Mouse (Mus musculus) midbrain, embryonic 16.5 days (tissue): ENCODE measurements around the gene Pdzk1ip1. TPM values are rescaled to one million over a fixed set of nuclear protein-coding genes. Genes with fewer than 3 reads are reported as not detected.

Experiments
- ATAC-seq: fragments of 200-750 bp; cut with Nextera tagmentation; 2 replicates; pipeline ENCODE4 v1.8.0; 2017; ENCODE audit warnings: moderate TSS enrichment
- H3K27ac ChIP-seq: fragments of 300-500 bp; sonication (generic); 2 replicates; pipeline ENCODE4 v1.5.1; 2014; ENCODE audit warnings: mild to moderate bottlenecking, low read length, mixed read lengths
- H3K27me3 ChIP-seq: fragments of 300-500 bp; sonication (generic); 2 replicates; pipeline ENCODE4 v1.6.1; 2014; ENCODE audit warnings: low read depth, low read length, mixed read lengths; ENCODE audit not compliant: control insufficient read depth, insufficient read depth
- H3K36me3 ChIP-seq: fragments of 300-500 bp; sonication (generic); 2 replicates; pipeline ENCODE4 v1.6.1; 2014; ENCODE audit warnings: mild to moderate bottlenecking, low read length, moderate library complexity, mixed read lengths; ENCODE audit not compliant: control insufficient read depth, insufficient read depth
- H3K4me1 ChIP-seq: fragments of 300-500 bp; sonication (generic); 2 replicates; pipeline ENCODE4 v1.6.1; 2014; ENCODE audit warnings: mild to moderate bottlenecking, low read length, mixed read lengths; ENCODE audit not compliant: control insufficient read depth, insufficient read depth
- H3K4me2 ChIP-seq: fragments of 300-500 bp; sonication (generic); 2 replicates; pipeline ENCODE4 v1.6.1; 2014; ENCODE audit warnings: mild to moderate bottlenecking, low read length, mixed read lengths
- H3K4me3 ChIP-seq: fragments of 300-500 bp; sonication (generic); 2 replicates; pipeline ENCODE4 v1.5.1; 2014; ENCODE audit warnings: low read depth, mild to moderate bottlenecking, low read length, moderate library complexity, mixed read lengths
- H3K9ac ChIP-seq: fragments of 300-500 bp; sonication (generic); 2 replicates; pipeline ENCODE4 v1.6.1; 2014; ENCODE audit warnings: low read depth, low read length, mixed read lengths
- H3K9me3 ChIP-seq: fragments of 300-500 bp; sonication (generic); replicated peaks from 2 replicates; pipeline ENCODE4 v1.6.1; 2014; ENCODE audit warnings: mild to moderate bottlenecking, low read length, mixed read lengths; ENCODE audit not compliant: control insufficient read depth, poor library complexity, severe bottlenecking
- WGBS: fragments of 180-500 bp; shearing (Covaris S2); extraction: QIAGEN DNeasy Blood & Tissue Kit; methylation state at CpG from one replicate; pipeline ENCODE4 v1.1.7; 2014; 5-methylcytosine and 5-hydroxymethylcytosine counted together
- polyA plus RNA-seq: library from polyadenylated mRNA; unstranded; fragments of >200 nt; fragmentation: Nextera tagmentation; extraction: Ambion mirVana; gene quantifications from 2 replicates; pipeline ENCODE4 v1.2.1, GENCODE M21; 2015

The Pdzk1ip1 gene
- polyA plus RNA-seq: 2.0 and 2.3 TPM in 2 replicates

DNA sequence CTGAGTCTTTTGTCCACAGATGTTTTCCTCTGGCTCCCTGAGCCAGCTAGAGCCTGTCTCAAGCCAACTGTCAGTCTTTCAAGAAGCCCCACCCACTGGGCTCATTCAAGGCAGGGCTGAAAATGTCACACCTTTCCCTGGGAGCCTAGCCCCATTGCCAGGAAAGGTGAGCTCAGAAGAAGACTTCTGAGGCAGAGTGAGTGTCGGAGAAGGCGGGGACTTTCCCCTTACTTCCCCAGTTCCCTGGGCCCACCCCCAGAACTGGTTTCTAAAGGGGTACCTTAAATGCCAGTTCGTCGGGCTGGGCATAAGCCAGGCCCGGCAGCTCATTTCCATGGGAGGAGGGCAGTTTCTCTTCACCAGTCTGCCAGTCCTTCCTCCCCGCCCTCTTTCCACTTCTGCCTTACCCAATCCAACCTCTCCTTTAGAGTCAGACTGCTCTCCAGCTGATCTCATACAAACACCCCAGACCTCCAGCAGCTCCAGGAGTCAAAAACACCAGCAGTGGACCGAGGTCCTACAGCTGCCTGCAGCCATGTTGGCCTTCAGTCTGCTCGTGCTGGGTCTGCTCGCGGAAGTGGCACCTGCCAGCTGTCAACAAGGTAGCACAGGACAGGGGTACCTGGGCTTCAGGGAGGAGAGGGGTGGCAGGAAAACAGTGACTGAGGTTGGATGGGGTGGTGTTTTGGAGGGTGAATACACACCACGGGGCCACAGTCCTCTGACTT is at the start of gene Pdzk1ip1:
Pdzk1ip1 (plus strand) TSS at position 98 of the 728 bp plus-strand sequence.
- no peak within 1 kb of the TSS for H3K27ac ChIP-seq
- 0 out of 2 replicates have a peak within 1 kb of the TSS, but pooled peaks have one; percentile 8 for H3K4me2 ChIP-seq
- peaks cover 12% of the 10 kb centered on the region for H3K27me3 ChIP-seq
- no peaks in the 10 kb centered on the region for H3K36me3 ChIP-seq
- no peak within 1 kb of the TSS for H3K9ac ChIP-seq
- no peak within 1 kb of the TSS for H3K4me3 ChIP-seq
- WGBS: 20% methylated on average over 11 of the region's 11 CpGs
- no peak for ATAC-seq
- H3K9me3 ChIP-seq: no peaks in the 10 kb centered on the region
- no peaks in the 10 kb centered on the region for H3K4me1 ChIP-seq

DNA sequence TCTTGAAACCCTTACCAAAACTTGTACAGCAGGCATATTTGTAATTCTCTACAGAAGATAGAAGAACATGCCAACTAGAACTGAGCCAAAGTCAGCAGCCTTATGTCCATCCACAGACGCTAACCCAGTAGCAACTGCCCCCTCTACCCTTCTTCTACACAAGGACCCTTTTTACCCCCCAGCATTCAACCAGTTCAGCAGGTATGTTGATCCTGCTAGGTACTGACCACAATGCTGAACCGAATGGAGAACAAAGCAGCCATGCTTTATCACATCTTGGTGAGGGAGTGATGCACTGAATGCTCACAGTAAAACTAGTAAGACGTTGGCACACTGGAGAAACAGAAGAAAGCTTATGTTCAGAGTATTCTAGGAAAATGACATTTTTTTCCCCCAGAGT is 42.9 kb upstream of the Pdzk1ip1 start:
- Histone ChIP-seq H3K36me3 (no peaks in the 10 kb centered on the region), H3K4me2 (no peak overlapping the region), H3K27ac (no peak overlapping the region), H3K27me3 (peaks cover 11% of the 10 kb centered on the region), H3K9me3 (no peaks in the 10 kb centered on the region), H3K4me3 (no peak overlapping the region), H3K9ac (no peak overlapping the region), H3K4me1 (no peaks in the 10 kb centered on the region)
- 81% methylated on average over 3 of the region's 3 CpGs for WGBS
- no peak for ATAC-seq

DNA sequence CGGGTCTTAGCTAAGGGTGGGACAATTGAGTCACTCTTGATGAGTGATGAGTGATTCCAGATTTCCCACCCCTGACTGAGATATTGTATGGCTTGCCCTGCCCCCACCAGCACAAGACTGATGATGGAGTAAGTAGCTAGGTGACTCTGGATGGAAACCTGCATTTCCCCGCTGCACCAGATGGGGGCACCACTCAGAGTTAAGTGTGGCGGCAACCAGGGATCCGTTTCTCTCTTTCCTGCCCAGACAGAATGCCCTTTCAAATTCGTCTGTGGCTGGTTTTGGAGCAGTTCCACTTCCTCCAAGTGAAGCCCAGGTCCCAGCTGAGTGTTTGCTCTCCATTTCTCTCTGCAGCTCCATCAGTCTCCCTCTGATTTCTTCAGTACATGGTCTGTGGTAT is 40.8 kb upstream of the Pdzk1ip1 start:
- Histone ChIP-seq H3K36me3 (no peaks in the 10 kb centered on the region), H3K4me2 (no peak overlapping the region), H3K4me1 (peaks cover 5% of the 10 kb centered on the region), H3K27me3 (peaks cover 28% of the 10 kb centered on the region), H3K4me3 (no peak overlapping the region), H3K9me3 (no peaks in the 10 kb centered on the region), H3K27ac (no peak overlapping the region), H3K9ac (no peak overlapping the region)
- no peak for ATAC-seq
- WGBS: 4% methylated on average over 5 of the region's 5 CpGs

DNA sequence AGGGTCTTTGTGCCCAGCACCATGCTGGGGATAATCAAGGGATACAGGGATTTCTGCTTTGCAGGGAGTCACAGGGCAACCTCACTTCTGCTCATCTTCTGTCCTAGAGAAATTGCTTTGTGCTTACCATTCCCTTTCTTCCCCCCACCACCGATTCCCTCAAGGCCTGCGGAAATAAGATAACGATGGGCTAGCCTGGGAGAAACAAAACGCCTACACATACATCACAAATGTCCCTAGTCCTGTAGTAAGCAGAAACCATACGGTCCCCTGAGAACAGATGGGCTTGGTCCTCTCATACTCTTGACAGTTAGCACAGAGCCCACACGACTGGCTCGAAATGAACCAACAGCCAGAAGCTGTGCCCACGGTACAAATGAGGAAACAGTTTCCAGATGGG is 40.3 kb upstream of the Pdzk1ip1 start:
- Histone ChIP-seq H3K27ac (no peak overlapping the region), H3K27me3 (peaks cover 28% of the 10 kb centered on the region), H3K4me3 (no peak overlapping the region), H3K4me1 (peaks cover 6% of the 10 kb centered on the region), H3K9ac (no peak overlapping the region), H3K36me3 (no peaks in the 10 kb centered on the region), H3K9me3 (no peaks in the 10 kb centered on the region), H3K4me2 (no peak overlapping the region)
- ATAC-seq: no peak
- 76% methylated on average over 8 of the region's 8 CpGs for WGBS

DNA sequence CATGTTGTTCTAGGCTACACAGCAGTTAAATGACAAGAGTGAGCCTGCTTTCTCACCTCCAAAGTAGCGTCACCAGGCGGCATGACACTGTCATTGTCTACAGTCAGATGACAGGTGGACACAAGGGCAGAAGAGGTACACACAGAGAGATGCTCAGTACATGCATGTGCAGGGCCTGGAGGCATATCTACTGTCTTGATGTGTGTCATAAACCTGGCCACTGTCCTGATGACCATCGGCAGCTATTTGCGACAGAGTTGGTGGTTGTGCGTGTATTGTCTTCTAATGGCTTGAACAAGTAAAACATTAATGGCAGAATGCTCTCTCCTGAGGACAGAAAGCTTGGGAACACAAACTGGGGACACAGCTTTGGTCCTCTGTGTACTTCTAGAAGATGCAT is 37.3 kb upstream of the Pdzk1ip1 start:
- Histone ChIP-seq H3K27me3 (peaks cover 47% of the 10 kb centered on the region), H3K27ac (no peak overlapping the region), H3K9ac (no peak overlapping the region), H3K36me3 (no peaks in the 10 kb centered on the region), H3K4me2 (no peak overlapping the region), H3K4me3 (no peak overlapping the region), H3K4me1 (peaks cover 6% of the 10 kb centered on the region), H3K9me3 (no peaks in the 10 kb centered on the region)
- WGBS: 77% methylated on average over 5 of the region's 5 CpGs
- ATAC-seq: no peak

DNA sequence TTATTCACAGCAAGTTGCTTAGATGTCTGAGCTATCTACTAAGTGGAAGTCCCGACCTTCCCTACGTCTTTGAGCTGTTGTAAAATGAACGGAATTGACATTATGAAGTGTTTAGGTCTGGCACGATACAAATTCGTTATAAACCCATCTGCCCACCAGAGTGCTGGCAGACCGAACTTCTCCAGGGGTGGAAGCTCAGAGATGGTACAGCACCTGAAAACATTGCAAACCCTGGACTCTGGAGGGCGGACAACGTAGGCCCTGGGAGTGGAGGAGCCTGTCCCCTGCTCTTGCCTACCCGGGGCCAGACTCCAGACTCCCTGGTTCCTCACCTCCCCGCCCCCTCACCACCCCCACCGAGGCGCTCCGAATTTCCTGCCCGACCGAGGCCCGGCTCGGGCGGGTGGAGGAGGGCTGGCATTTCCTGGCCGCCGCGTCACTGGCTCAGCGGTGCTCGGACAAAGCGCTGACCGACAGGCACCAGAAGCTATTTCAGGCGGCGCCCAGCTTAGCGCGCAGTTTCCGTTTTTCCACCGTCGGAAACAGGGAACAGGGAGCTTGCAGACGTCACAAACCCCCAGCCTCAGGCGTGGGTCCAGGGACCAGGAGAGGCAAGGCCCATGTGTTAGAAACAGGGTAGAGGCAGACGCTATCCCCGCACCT is 36.0 kb upstream of the Pdzk1ip1 start:
- Histone ChIP-seq H3K4me1 (peaks cover 6% of the 10 kb centered on the region), H3K9me3 (no peaks in the 10 kb centered on the region), H3K4me2 (peak overlapping the region; percentile 49), H3K9ac (no peak overlapping the region; the same call in 1 of the 2 replicates), H3K27ac (peak overlapping the region; percentile 15; the same call in 1 of the 2 replicates), H3K27me3 (peaks cover 47% of the 10 kb centered on the region), H3K36me3 (no peaks in the 10 kb centered on the region), H3K4me3 (peak overlapping the region; percentile 25)
- WGBS: 1% methylated on average over 36 of the region's 36 CpGs
- ATAC-seq: no peak

DNA sequence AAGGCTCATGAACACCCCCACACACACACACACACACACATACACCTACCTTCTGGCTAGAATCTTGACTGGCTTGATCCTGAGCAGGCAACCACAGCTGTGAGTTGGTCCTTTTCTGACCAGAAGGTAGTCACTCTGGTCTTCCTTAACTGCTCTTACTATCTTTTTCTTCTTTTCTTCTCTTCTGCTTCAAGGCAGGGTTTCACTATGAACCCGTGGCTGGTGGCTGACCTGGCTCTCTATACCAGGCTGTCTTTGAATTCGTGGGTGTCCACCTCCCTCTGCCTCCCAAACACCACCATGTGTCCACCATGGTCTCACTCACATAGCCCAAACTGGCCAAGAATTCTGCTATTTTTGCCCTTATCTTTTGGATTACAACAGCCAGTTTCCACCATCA is 33.5 kb upstream of the Pdzk1ip1 start:
- ATAC-seq: no peak
- no peaks in the 10 kb centered on the region for H3K36me3 ChIP-seq
- H3K9ac ChIP-seq: no peak overlapping the region
- H3K4me1 ChIP-seq: peaks cover 6% of the 10 kb centered on the region
- no peak overlapping the region for H3K27ac ChIP-seq
- peaks cover 40% of the 10 kb centered on the region for H3K27me3 ChIP-seq
- H3K9me3 ChIP-seq: no peaks in the 10 kb centered on the region
- 16% methylated on average over 2 of the region's 2 CpGs for WGBS
- no peak overlapping the region for H3K4me3 ChIP-seq
- no peak overlapping the region for H3K4me2 ChIP-seq

DNA sequence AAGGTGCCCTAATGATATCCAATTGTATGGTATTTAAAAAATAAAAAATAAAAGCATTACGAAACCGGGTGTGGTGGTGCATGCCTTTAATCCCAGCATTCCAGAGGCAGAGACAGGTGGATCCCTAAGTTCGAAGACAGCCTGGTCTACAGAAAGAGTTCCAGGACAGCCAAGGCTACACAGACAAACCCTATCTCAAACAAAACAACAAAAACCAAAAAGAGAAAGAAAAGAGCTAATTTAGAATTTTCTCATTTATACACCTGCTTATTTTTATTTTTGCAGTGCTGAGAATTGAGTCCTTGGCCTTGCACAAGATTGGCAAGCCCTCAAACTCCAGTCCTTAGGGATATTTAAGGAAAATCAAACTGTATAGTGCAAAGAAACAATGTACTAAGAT is 32.8 kb upstream of the Pdzk1ip1 start:
- WGBS: 18% methylated on average over 3 of the region's 3 CpGs
- H3K27me3 ChIP-seq: peaks cover 46% of the 10 kb centered on the region
- no peak for ATAC-seq
- peak overlapping the region; percentile 88 for H3K27ac ChIP-seq
- H3K4me3 ChIP-seq: peak overlapping the region; percentile 40; the same call in 1 of the 2 replicates
- H3K36me3 ChIP-seq: no peaks in the 10 kb centered on the region
- H3K4me1 ChIP-seq: peaks cover 6% of the 10 kb centered on the region
- no peak overlapping the region for H3K9ac ChIP-seq
- no peaks in the 10 kb centered on the region for H3K9me3 ChIP-seq
- H3K4me2 ChIP-seq: peak overlapping the region; percentile 45

DNA sequence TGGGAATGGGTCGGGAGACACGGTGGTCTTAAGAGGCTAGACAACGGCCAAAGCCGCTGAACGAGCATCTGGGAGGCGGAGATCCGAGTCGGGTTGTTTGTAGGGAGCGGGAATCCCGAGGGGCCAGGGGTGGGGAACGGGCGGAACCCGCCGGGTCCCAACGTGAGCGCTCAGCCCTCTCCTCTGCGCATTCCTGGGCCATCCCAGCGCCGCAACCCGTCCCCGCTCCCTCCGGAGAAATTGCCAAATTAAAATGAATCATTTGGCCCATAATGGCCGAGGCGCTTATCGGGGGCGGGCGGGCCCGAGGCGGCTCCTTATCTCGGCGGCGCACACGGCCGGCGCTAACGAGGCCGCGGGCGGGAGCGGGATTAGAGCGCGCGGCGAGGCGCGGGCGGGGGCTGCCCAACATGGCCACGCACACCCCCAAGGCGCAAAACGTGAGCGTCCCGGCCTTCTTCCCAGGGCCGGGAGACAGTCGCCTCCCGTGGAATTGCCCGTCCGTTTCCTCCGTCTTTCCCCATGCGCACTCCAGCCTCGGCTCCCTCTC is 32.1 kb upstream of the Pdzk1ip1 start, which contains the start of gene Tal1:
Tal1 (plus strand) TSS at position 56 of the 550 bp plus-strand sequence.
- H3K36me3 ChIP-seq: no peaks in the 10 kb centered on the region
- ATAC-seq: peak; percentile 66
- H3K4me3 ChIP-seq: peak within 1 kb of the TSS; percentile 40
- under 1% methylated on average over 60 of the region's 60 CpGs for WGBS
- peak within 1 kb of the TSS; percentile 58 for H3K9ac ChIP-seq
- peaks cover 42% of the 10 kb centered on the region for H3K27me3 ChIP-seq
- peak within 1 kb of the TSS; percentile 45 for H3K4me2 ChIP-seq
- H3K27ac ChIP-seq: peak within 1 kb of the TSS; percentile 88
- H3K4me1 ChIP-seq: peaks cover 6% of the 10 kb centered on the region
- no peaks in the 10 kb centered on the region for H3K9me3 ChIP-seq
